Mouse (Mus musculus) liver, adult 2 months (tissue): ENCODE measurements around the gene Gm17651.

Source experiments
- CTCF ChIP-seq: fragments of 200-500 bp; IDR thresholded peaks from 2 replicates; pipeline ENCODE4 v1.5.1; 2011; ENCODE audit warnings: low read depth, low read length, control low read depth
- POLR2A ChIP-seq: fragments of 200-500 bp; IDR thresholded peaks from 2 replicates; pipeline ENCODE4 v1.6.1; 2011; ENCODE audit warnings: low read length, control low read depth; ENCODE audit not compliant: insufficient read depth; ENCODE audit errors: extremely low read depth

DNA sequence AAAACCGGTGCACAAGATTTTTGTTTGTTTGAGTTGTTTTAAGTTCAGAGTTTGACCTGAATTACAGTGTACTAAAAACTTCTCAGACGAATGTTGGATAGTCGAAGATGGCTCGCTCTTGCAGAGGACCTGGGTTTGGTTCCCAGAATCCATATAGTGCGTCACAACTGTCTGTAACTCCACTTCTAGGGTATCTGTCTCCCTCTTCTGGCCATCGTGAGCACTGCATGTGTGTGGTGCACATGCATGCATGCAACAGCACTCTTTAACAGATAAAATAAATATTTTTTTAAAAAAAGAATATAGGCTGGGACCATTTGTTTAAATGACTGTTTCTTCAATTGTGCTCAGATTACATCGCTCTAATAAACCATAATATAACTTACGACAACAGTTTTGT is 19.6 kb downstream of the Gm17651 start:
- peak; percentile 72 for TF ChIP-seq CTCF
- no peak for TF ChIP-seq POLR2A
